Mouse (Mus musculus) hindbrain, embryonic 16.5 days (tissue): ENCODE data around the gene Ghrl. TPM values are rescaled to one million over a fixed set of nuclear protein-coding genes. Genes with fewer than 3 reads are reported as not detected.

Source experiments
- ATAC-seq: fragments of 200-750 bp; cut with Nextera tagmentation; 2 replicates; pipeline ENCODE4 v1.8.0; 2017; ENCODE audit warnings: moderate TSS enrichment, moderate library complexity
- H3K27ac ChIP-seq: fragments of 300-500 bp; sonication (generic); 2 replicates; pipeline ENCODE4 v1.5.1; 2014; ENCODE audit warnings: low read depth, mild to moderate bottlenecking, control low read depth, low read length, moderate library complexity
- H3K27me3 ChIP-seq: fragments of 300-500 bp; sonication (generic); replicated peaks from 2 replicates; pipeline ENCODE4 v1.6.1; 2014; ENCODE audit warnings: low read length; ENCODE audit not compliant: control insufficient read depth, insufficient read depth
- H3K36me3 ChIP-seq: fragments of 300-500 bp; sonication (generic); 2 replicates; pipeline ENCODE4 v1.6.1; 2014; ENCODE audit warnings: mild to moderate bottlenecking, low read length, moderate library complexity, mixed read lengths; ENCODE audit not compliant: control insufficient read depth, insufficient read depth
- H3K4me1 ChIP-seq: fragments of 300-500 bp; sonication (generic); 2 replicates; pipeline ENCODE4 v1.6.1; 2014; ENCODE audit warnings: low read depth, low read length; ENCODE audit not compliant: control insufficient read depth, insufficient read depth
- H3K4me2 ChIP-seq: fragments of 300-500 bp; sonication (generic); 2 replicates; pipeline ENCODE4 v1.6.1; 2014; ENCODE audit warnings: mild to moderate bottlenecking, low read length, control low read depth, moderate library complexity
- H3K4me3 ChIP-seq: fragments of 300-500 bp; sonication (generic); 2 replicates; pipeline ENCODE4 v1.5.1; 2014; ENCODE audit warnings: mild to moderate bottlenecking, low read length, control low read depth, moderate library complexity
- H3K9ac ChIP-seq: fragments of 300-500 bp; sonication (generic); 2 replicates; pipeline ENCODE4 v1.6.1; 2014; ENCODE audit warnings: low read depth, mild to moderate bottlenecking, control low read depth, low read length, moderate library complexity
- H3K9me3 ChIP-seq: fragments of 300-500 bp; sonication (generic); 2 replicates; pipeline ENCODE4 v1.6.1; 2014; ENCODE audit warnings: mild to moderate bottlenecking, low read length, moderate library complexity; ENCODE audit not compliant: control insufficient read depth
- whole genome bisulfite sequencing: fragments of 180-500 bp; shearing (Covaris S2); extraction: QIAGEN DNeasy Blood & Tissue Kit; methylation state at CpG from one replicate; pipeline ENCODE4 v1.1.7; 2014; 5-methylcytosine and 5-hydroxymethylcytosine counted together
- polyA plus RNA-seq: library from polyadenylated mRNA; unstranded; fragments of >200 nt; fragmentation: Nextera tagmentation; extraction: Ambion mirVana; gene quantifications from 2 replicates; pipeline ENCODE4 v1.2.1, GENCODE M21; 2015

Ghrl gene
- polyA plus RNA-seq, 1 experiment from 2014 or later = 0.93 TPM

- peaks cover 9% of the 10 kb centered on the region for H3K4me1 ChIP-seq
- no peak overlapping the region for H3K27ac ChIP-seq
- H3K4me3 ChIP-seq = no peak overlapping the region
- ATAC-seq = no peak
- H3K9ac ChIP-seq = no peak overlapping the region
- 73% methylated on average over 2 of the region's 2 CpGs for WGBS
- H3K9me3 ChIP-seq = no peaks in the 10 kb centered on the region
- H3K4me2 ChIP-seq = no peak overlapping the region
- peaks cover 13% of the 10 kb centered on the region for H3K36me3 ChIP-seq
- no peaks in the 10 kb centered on the region for H3K27me3 ChIP-seq
Measured at GRCm38 (mm10) chr6:113741425-113741824, 21.7 kb upstream of the Ghrl start.

- H3K4me2 ChIP-seq = peak within 1 kb of the TSS; percentile 84
- WGBS = 7% methylated on average over 41 of the region's 41 CpGs
- peak within 1 kb of the TSS; percentile 77 for H3K27ac ChIP-seq
Measured at GRCm38 (mm10) chr6:113740236-113741217, 20.8 kb upstream of the Ghrl start, which contains the start of gene Sec13. Gene Sec13, minus strand, starts transcription at chr6:113740743.

GRCm38 (mm10) chr6:113737318-113738046, 17.8 kb upstream of the Ghrl start:
- Histone ChIP-seq H3K9me3 (no peaks in the 10 kb centered on the region), H3K4me3 (no peak overlapping the region), H3K36me3 (peaks cover 34% of the 10 kb centered on the region), H3K4me2 (no peak overlapping the region), H3K27me3 (no peaks in the 10 kb centered on the region), H3K27ac (no peak overlapping the region), H3K4me1 (peaks cover 9% of the 10 kb centered on the region), H3K9ac (no peak overlapping the region)
- no peak for ATAC-seq
- 90% methylated on average over 9 of the region's 9 CpGs for WGBS

More at GRCm38 (mm10) chr6:113740236-113741217, 20.8 kb upstream of the Ghrl start, which contains the start of gene Sec13:
- Histone ChIP-seq H3K27me3 (no peaks in the 10 kb centered on the region), H3K9ac (peak within 1 kb of the TSS; percentile 89), H3K4me3 (peak within 1 kb of the TSS; percentile 50), H3K4me1 (peaks cover 9% of the 10 kb centered on the region), H3K36me3 (peaks cover 19% of the 10 kb centered on the region), H3K9me3 (no peaks in the 10 kb centered on the region)
- ATAC-seq = peak; percentile 89

- H3K9me3 ChIP-seq = no peaks in the 10 kb centered on the region
- H3K4me3 ChIP-seq = no peak overlapping the region
- H3K27me3 ChIP-seq = no peaks in the 10 kb centered on the region
- 92% methylated on average over 3 of the region's 3 CpGs for WGBS
- no peak overlapping the region for H3K27ac ChIP-seq
- no peaks in the 10 kb centered on the region for H3K4me1 ChIP-seq
- H3K4me2 ChIP-seq = no peak overlapping the region
- H3K9ac ChIP-seq = no peak overlapping the region
- no peak for ATAC-seq
- peaks cover 62% of the 10 kb centered on the region for H3K36me3 ChIP-seq
Measured at GRCm38 (mm10) chr6:113731296-113731695, 11.6 kb upstream of the Ghrl start.

GRCm38 (mm10) chr6:113728181-113728580, 8.5 kb upstream of the Ghrl start:
- Histone ChIP-seq H3K4me2 (no peak overlapping the region), H3K9ac (no peak overlapping the region)

DNA sequence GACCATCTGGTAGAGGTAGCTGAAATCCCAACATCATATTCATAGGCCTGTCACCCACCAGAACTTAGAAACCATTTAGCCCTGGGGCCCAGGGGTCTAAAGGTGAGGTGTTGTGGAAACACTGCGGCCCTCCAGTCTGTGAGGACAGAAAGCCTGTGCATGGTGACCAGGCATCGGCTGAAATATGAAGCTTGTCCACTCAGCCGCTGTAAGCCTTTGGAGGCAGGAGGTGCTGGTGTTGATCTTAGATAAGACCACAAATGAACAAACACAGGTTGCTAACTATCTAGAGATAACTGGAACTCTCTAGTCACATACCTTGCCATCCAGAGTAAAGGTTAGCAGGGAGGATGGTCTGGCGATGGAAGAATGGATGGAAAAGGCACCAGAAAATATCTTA, 1.4 kb upstream of the Ghrl start:
- H3K9ac ChIP-seq = no peak overlapping the region
- ATAC-seq = no peak
- H3K4me1 ChIP-seq = no peaks in the 10 kb centered on the region
- H3K4me3 ChIP-seq = no peak overlapping the region
- peaks cover 10% of the 10 kb centered on the region for H3K36me3 ChIP-seq
- no peak overlapping the region for H3K4me2 ChIP-seq
- H3K27me3 ChIP-seq = no peaks in the 10 kb centered on the region
- 99% methylated on average over 4 of the region's 4 CpGs for WGBS
- no peak overlapping the region for H3K27ac ChIP-seq
- no peaks in the 10 kb centered on the region for H3K9me3 ChIP-seq

More at GRCm38 (mm10) chr6:113728181-113728580, 8.5 kb upstream of the Ghrl start:
- no peak overlapping the region for H3K4me3 ChIP-seq
- no peaks in the 10 kb centered on the region for H3K4me1 ChIP-seq
- H3K9me3 ChIP-seq = no peaks in the 10 kb centered on the region
- WGBS = 96% methylated on average over 7 of the region's 7 CpGs
- ATAC-seq = no peak
- no peak overlapping the region for H3K27ac ChIP-seq
- no peaks in the 10 kb centered on the region for H3K27me3 ChIP-seq
- peaks cover 43% of the 10 kb centered on the region for H3K36me3 ChIP-seq

DNA sequence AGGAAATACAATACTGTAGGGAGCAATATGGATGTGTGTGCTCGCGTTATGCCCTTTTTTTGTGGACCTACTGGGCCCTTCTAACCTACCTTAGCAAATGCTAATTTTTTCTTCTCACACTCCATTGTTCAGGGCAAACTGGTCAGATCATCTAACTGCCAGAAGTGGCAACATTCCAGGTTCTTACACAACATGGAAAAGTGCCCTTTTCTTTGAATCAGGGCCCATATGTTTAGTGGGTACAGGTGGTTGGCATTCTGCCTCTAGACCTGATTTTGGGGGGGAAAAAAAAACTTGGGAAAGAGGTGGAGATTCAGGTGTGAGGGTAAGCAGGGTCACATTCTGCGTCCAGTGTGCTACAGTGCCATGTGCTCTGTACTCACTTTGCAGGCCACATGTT, 2.1 kb downstream of the Ghrl start:
- Histone ChIP-seq H3K9me3 (no peaks in the 10 kb centered on the region), H3K4me2 (no peak overlapping the region), H3K9ac (no peak overlapping the region), H3K4me1 (no peaks in the 10 kb centered on the region), H3K27me3 (no peaks in the 10 kb centered on the region), H3K36me3 (peaks cover 30% of the 10 kb centered on the region), H3K27ac (no peak overlapping the region), H3K4me3 (no peak overlapping the region)
- WGBS = 94% methylated on average over 3 of the region's 3 CpGs
- no peak for ATAC-seq

DNA sequence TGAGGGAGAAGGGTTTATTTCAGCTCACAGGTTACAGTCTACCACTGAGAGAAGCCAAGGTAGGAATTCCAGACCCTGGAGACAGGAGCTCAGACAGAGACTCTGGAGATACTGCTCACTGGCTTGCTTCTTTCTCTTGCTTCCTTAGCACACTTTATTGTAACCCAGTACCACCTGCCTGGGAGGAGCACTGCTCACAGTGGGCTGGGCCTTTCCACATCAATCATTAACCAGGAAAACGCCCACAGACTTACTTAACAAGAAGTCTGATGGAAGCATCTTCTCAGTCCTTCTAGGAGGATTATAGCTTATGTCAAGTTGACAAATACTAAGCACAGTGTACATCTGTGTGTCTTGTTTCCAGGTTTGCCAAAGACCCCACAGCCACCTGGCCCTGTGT, 4.9 kb downstream of the Ghrl start:
- peaks cover 47% of the 10 kb centered on the region for H3K36me3 ChIP-seq
- WGBS = 82% methylated on average over 1 of the region's 1 CpGs

GRCm38 (mm10) chr6:113714276-113714675, 5.4 kb downstream of the Ghrl start:
- Histone ChIP-seq H3K9ac (no peak overlapping the region), H3K4me1 (no peaks in the 10 kb centered on the region), H3K4me2 (no peak overlapping the region), H3K9me3 (no peaks in the 10 kb centered on the region), H3K36me3 (peaks cover 52% of the 10 kb centered on the region), H3K27ac (no peak overlapping the region), H3K27me3 (no peaks in the 10 kb centered on the region), H3K4me3 (no peak overlapping the region)
- WGBS = 89% methylated on average over 2 of the region's 2 CpGs
- ATAC-seq = no peak

More for the DNA sequence above, 4.9 kb downstream of the Ghrl start:
- Histone ChIP-seq H3K9me3 (no peaks in the 10 kb centered on the region), H3K4me3 (no peak overlapping the region), H3K9ac (no peak overlapping the region), H3K27ac (no peak overlapping the region), H3K4me2 (no peak overlapping the region), H3K4me1 (no peaks in the 10 kb centered on the region), H3K27me3 (no peaks in the 10 kb centered on the region)
- no peak for ATAC-seq
